Mouse (Mus musculus) intestine, embryonic 16.5 days (tissue): ENCODE results near the gene Ptrhd1. TPM values are rescaled to one million over a fixed set of nuclear protein-coding genes. Genes with fewer than 3 reads are reported as not detected.
A peak's percentile ranks its signal among the peaks of the same experiment; 100 is the strongest.

ENCODE experiments used
- ATAC-seq: fragments of 200-750 bp; cut with Nextera tagmentation; 2 replicates; pipeline ENCODE4 v1.8.0; 2017; ENCODE audit warnings: moderate TSS enrichment, moderate library complexity
- H3K27ac ChIP-seq: fragments of 300-500 bp; sonication (generic); 2 replicates; pipeline ENCODE4 v1.5.1; 2014; ENCODE audit warnings: mild to moderate bottlenecking, low read length
- H3K27me3 ChIP-seq: fragments of 300-500 bp; sonication (generic); replicated peaks from 2 replicates; pipeline ENCODE4 v1.6.1; 2014; ENCODE audit warnings: low read length, control low read depth, mixed read lengths; ENCODE audit not compliant: control insufficient read depth, insufficient read depth
- H3K36me3 ChIP-seq: fragments of 300-500 bp; sonication (generic); 2 replicates; pipeline ENCODE4 v1.6.1; 2014; ENCODE audit warnings: low read length, control low read depth; ENCODE audit not compliant: control insufficient read depth, insufficient read depth
- H3K4me1 ChIP-seq: fragments of 300-500 bp; sonication (generic); 2 replicates; pipeline ENCODE4 v1.6.1; 2014; ENCODE audit warnings: low read length, control low read depth, mixed read lengths; ENCODE audit not compliant: control insufficient read depth, insufficient read depth
- H3K4me2 ChIP-seq: fragments of 300-500 bp; sonication (generic); 2 replicates; pipeline ENCODE4 v1.6.1; 2014; ENCODE audit warnings: low read depth, low read length, control low read depth
- H3K4me3 ChIP-seq: fragments of 300-500 bp; sonication (generic); 2 replicates; pipeline ENCODE4 v1.5.1; 2014; ENCODE audit warnings: mild to moderate bottlenecking, low read length
- H3K9ac ChIP-seq: fragments of 300-500 bp; sonication (generic); 2 replicates; pipeline ENCODE4 v1.6.1; 2014; ENCODE audit warnings: low read depth, low read length
- H3K9me3 ChIP-seq: fragments of 300-500 bp; sonication (generic); 2 replicates; pipeline ENCODE4 v1.6.1; 2016; ENCODE audit warnings: low read length, control low read depth; ENCODE audit not compliant: control insufficient read depth
- WGBS: fragments of 180-500 bp; shearing (Covaris S2); extraction: QIAGEN DNeasy Blood & Tissue Kit; methylation state at CpG from one replicate; pipeline ENCODE4 v1.1.7; 2014; 5-methylcytosine and 5-hydroxymethylcytosine counted together
- polyA plus RNA-seq: library from polyadenylated mRNA; unstranded; fragments of >200 nt; fragmentation: Nextera tagmentation; extraction: Ambion mirVana; gene quantifications from 2 replicates; pipeline ENCODE4 v1.2.1, GENCODE M21; 2015

The Ptrhd1 gene
- 5.5 and 5.6 TPM in 2 replicates for polyA plus RNA-seq

DNA sequence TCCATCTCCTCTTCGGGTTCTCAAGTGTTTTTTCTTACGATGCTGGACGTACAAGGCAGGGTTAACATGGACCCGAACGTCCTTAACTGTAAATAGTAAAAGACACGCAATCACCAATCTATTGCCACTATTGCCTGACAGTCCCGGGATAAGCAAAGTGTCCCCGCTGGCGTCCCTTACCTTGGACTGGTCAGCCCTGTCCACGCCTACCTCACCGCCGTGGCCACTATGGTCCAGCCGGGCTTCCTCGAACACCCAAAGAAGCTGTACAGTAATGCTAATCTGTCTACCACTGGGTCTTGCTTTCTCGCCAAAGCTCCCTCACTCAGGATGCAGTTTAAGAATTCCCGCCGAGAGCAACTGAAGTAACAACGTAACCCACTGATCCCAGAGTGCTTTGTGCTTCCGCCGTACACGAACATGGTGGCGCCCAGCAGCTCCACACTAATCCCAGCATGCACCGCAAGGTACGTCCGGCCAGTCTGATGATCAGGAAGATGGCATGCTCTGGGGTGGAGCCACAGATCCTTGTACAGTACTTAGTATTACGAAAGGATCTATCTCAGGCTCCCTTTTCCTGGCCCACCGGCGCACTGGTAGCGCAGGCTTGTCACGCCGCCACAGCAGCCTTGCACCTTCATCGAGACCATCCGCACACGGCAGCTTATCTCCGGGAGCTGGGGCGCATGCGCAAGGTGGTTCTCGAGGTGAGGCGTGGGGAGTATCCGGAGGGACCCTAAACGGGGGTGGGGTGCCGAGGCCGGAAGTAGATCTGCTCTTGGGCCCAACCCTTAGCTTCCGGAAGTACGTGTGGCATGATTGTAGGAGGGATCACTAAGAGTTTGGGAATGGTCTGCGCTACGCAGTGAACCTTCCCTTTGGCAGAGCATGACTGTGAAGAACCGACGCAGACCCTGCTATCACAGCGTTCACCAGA lies at the start of gene Ptrhd1, which contains the start of gene Cenpo:
Ptrhd1 (plus strand) TSS at position 456 of the 937 bp plus-strand sequence.
Cenpo (minus strand) TSS at position 723 of the 937 bp plus-strand sequence.
- peak within 1 kb of the TSS; percentile 73 for H3K4me3 ChIP-seq
- H3K9me3 ChIP-seq: no peaks in the 10 kb centered on the region
- peaks cover 5% of the 10 kb centered on the region for H3K4me1 ChIP-seq
- peak within 1 kb of the TSS; percentile 96 for H3K27ac ChIP-seq
- peak within 1 kb of the TSS; percentile 68 for H3K4me2 ChIP-seq
- no peaks in the 10 kb centered on the region for H3K27me3 ChIP-seq
- under 1% methylated on average over 50 of the region's 50 CpGs for WGBS
- peak; percentile 99 for ATAC-seq
- peak within 1 kb of the TSS; percentile 78 for H3K9ac ChIP-seq
- no peaks in the 10 kb centered on the region for H3K36me3 ChIP-seq

- Histone ChIP-seq H3K9me3 (no peaks in the 10 kb centered on the region), H3K4me1 (peaks cover 14% of the 10 kb centered on the region), H3K27ac (no peak overlapping the region), H3K4me3 (no peak overlapping the region), H3K27me3 (no peaks in the 10 kb centered on the region), H3K36me3 (no peaks in the 10 kb centered on the region), H3K4me2 (no peak overlapping the region), H3K9ac (no peak overlapping the region)
- ATAC-seq: no peak
- WGBS: 37% methylated on average over 2 of the region's 2 CpGs
Observed at GRCm38 (mm10) chr12:4184648-4185047, 49.2 kb upstream of the Ptrhd1 start.

- Histone ChIP-seq H3K27ac (peak overlapping the region; percentile 40), H3K9ac (no peak overlapping the region), H3K4me1 (peaks cover 18% of the 10 kb centered on the region), H3K4me2 (no peak overlapping the region), H3K4me3 (no peak overlapping the region), H3K36me3 (no peaks in the 10 kb centered on the region), H3K27me3 (no peaks in the 10 kb centered on the region), H3K9me3 (no peaks in the 10 kb centered on the region)
- ATAC-seq: peak; percentile 84
- WGBS: 35% methylated on average over 14 of the region's 14 CpGs
Observed at GRCm38 (mm10) chr12:4188171-4189059, 45.4 kb upstream of the Ptrhd1 start.

DNA sequence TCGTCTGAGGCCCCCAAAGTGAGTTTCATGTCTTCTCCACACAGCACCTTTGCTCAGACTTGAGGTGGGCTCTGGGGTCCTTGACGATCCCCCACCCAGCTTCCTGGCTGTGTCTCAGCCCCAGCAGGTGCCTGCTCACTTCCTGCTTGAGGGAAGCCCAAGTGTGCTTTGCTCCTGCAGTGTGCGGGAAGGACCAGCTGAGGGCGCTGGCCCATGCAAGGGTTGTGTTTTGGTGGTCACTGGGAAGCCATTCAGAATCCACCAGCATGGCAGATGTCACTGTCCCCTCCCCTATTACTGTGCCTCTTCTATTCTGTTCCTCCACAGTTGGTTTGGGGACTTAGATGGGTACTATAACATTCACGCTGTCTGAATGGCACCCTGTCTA lies 44.8 kb upstream of the Ptrhd1 start:
- no peaks in the 10 kb centered on the region for H3K9me3 ChIP-seq
- H3K4me3 ChIP-seq: no peak overlapping the region
- H3K27me3 ChIP-seq: no peaks in the 10 kb centered on the region
- H3K36me3 ChIP-seq: no peaks in the 10 kb centered on the region
- 48% methylated on average over 5 of the region's 5 CpGs for WGBS
- ATAC-seq: peak; percentile 22; the same call in 1 of the 2 replicates
- no peak overlapping the region for H3K4me2 ChIP-seq
- H3K9ac ChIP-seq: no peak overlapping the region
- no peak overlapping the region for H3K27ac ChIP-seq
- H3K4me1 ChIP-seq: peaks cover 20% of the 10 kb centered on the region

DNA sequence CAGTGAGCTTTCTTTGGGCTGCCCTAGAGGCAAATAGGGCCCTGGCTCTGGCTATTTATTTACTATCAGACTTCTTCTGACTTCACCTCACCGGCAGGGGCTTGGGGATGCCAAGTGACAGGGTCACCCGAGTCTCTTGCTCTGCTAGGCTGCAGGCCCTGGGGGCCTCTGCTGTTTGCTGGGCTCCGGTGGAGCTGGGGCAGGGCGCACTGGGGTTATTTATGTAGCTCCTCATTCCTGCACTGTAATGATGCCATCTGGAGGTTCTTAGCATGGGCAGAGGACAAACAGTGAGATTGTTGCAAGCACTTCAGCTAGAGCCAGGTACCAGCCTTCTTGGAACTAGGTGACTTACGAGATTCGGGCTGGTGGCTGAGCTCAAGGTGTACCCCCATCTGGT lies 41.3 kb upstream of the Ptrhd1 start:
- no peak for ATAC-seq
- Histone ChIP-seq H3K4me3 (no peak overlapping the region), H3K9ac (no peak overlapping the region), H3K36me3 (peaks cover 3% of the 10 kb centered on the region; the same call in 1 of the 2 replicates), H3K9me3 (no peaks in the 10 kb centered on the region), H3K27ac (peak overlapping the region; percentile 46), H3K4me1 (peaks cover 20% of the 10 kb centered on the region), H3K27me3 (no peaks in the 10 kb centered on the region), H3K4me2 (no peak overlapping the region)
- WGBS: 59% methylated on average over 6 of the region's 6 CpGs

- Histone ChIP-seq H3K27ac (peak overlapping the region; percentile 46; the same call in 1 of the 2 replicates), H3K4me3 (no peak overlapping the region), H3K9me3 (no peaks in the 10 kb centered on the region), H3K4me1 (peaks cover 19% of the 10 kb centered on the region), H3K9ac (no peak overlapping the region), H3K36me3 (peaks cover 3% of the 10 kb centered on the region; the same call in 1 of the 2 replicates), H3K4me2 (no peak overlapping the region), H3K27me3 (no peaks in the 10 kb centered on the region)
- 45% methylated on average over 10 of the region's 10 CpGs for WGBS
- ATAC-seq: peak; percentile 43
Observed at GRCm38 (mm10) chr12:4193025-4193740, 40.6 kb upstream of the Ptrhd1 start.

GRCm38 (mm10) chr12:4194643-4195042 lies 39.2 kb upstream of the Ptrhd1 start:
- Histone ChIP-seq H3K4me3 (no peak overlapping the region), H3K27ac (no peak overlapping the region), H3K4me2 (no peak overlapping the region), H3K36me3 (peaks cover 3% of the 10 kb centered on the region; the same call in 1 of the 2 replicates), H3K4me1 (0 out of 2 replicates have a peak, but pooled peaks cover 8% of the 10 kb centered on the region), H3K9me3 (no peaks in the 10 kb centered on the region), H3K9ac (no peak overlapping the region), H3K27me3 (no peaks in the 10 kb centered on the region)
- no peak for ATAC-seq
- 93% methylated on average over 14 of the region's 14 CpGs for WGBS

GRCm38 (mm10) chr12:4198702-4199101 lies 35.1 kb upstream of the Ptrhd1 start:
- Histone ChIP-seq H3K4me2 (no peak overlapping the region), H3K4me1 (no peaks in the 10 kb centered on the region), H3K4me3 (no peak overlapping the region), H3K9me3 (no peaks in the 10 kb centered on the region), H3K27me3 (no peaks in the 10 kb centered on the region), H3K9ac (no peak overlapping the region), H3K27ac (no peak overlapping the region), H3K36me3 (peaks cover 3% of the 10 kb centered on the region; the same call in 1 of the 2 replicates)
- no peak for ATAC-seq
- 87% methylated on average over 4 of the region's 4 CpGs for WGBS
